Mouse (Mus musculus): ENCODE results near the gene Bag5. TPM values are rescaled to one million over a fixed set of nuclear protein-coding genes. Genes with fewer than 3 reads are reported as not detected.
"Not testable (repeated sequence)": the region's sequence is repeated elsewhere in the genome, so short reads cannot be mapped to it uniquely, and the experiment has no call there.

Gene Bag5
- polyA plus RNA-seq, 1 experiment, result 6.2 TPM

DNA sequence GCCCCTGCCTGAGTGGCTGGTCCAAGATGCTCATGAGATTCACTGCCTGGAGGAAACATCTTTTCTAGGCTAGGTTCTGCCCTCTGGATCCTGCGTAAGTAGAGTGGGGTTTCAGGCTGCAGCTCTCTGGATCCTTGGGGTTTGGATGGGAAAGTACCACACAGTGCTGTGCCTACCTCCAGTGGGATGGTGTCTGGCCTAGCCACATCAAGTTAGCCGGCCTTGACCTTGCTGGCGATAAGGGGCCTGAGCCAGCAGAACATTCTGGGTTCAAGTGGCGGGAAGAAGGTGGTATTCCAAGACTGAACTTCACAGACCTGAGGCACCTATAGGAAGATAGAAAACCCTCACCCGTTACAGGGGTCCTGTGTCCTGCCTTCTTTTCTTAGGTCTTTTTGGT is 45.6 kb downstream of the Bag5 start:
- Histone ChIP-seq H3K4me1 (ENCODE audit: control insufficient read depth, insufficient read depth, insufficient read length) (peaks cover 8% of the 10 kb centered on the region), H3K36me3 (ENCODE audit: control insufficient read depth, insufficient read depth, low read length) (no peaks in the 10 kb centered on the region), H3K27ac (ENCODE audit: insufficient read depth, low read length) (no peak overlapping the region), H3K4me3 (ENCODE audit: extremely low read depth, insufficient read depth, insufficient read length) (no peak overlapping the region), H3K27me3 (ENCODE audit: control insufficient read depth, insufficient read depth, low read length) (peaks cover 6% of the 10 kb centered on the region)
- no peak for TF ChIP-seq POLR2A (IDR thresholded peaks at IDR 0.05; ENCODE audit: low read depth, low read length)
- no peak for TF ChIP-seq CTCF (IDR thresholded peaks at IDR 0.05; ENCODE audit: extremely low read depth, insufficient read depth, insufficient read length, insufficient replicate concordance)
- DNase-seq (ENCODE audit: low read depth in 1 of 2, low spot score in 2 of 2), result no peak
- 90% methylated on average over 5 of the region's 5 CpGs for WGBS

DNA sequence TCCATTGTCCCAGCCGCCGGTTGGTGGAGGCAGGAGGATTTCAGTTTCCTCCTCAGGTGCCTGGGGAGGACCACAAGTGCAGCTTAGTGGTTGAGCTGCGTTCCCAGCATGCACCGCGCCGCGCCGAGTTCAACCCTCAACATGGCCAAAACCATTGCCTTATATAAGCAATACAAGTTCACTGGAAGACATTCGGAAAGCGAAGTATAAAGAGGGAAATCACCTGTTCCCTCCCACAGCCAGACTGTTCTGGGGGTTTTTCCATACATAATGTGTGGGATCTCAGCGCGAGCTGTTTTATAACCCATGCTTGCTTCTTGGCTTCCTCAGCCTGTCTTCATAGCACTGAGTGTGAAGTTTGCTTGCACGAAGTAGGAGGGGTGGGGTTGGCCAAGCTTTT is 46.7 kb downstream of the Bag5 start:
- no peak for DNase-seq (ENCODE audit: low read depth in 1 of 2, low spot score in 2 of 2)
- Histone ChIP-seq H3K4me1 (ENCODE audit: control insufficient read depth, insufficient read depth, insufficient read length) (peaks cover 5% of the 10 kb centered on the region; the same call in 1 of the 2 replicates), H3K36me3 (ENCODE audit: control insufficient read depth, insufficient read depth, low read length) (no peaks in the 10 kb centered on the region), H3K27me3 (ENCODE audit: control insufficient read depth, insufficient read depth, low read length) (0 out of 2 replicates have a peak, but pooled peaks cover 2% of the 10 kb centered on the region), H3K4me3 (ENCODE audit: extremely low read depth, insufficient read depth, insufficient read length) (no peak overlapping the region), H3K27ac (ENCODE audit: insufficient read depth, low read length) (no peak overlapping the region)
- TF ChIP-seq CTCF (IDR thresholded peaks at IDR 0.05; ENCODE audit: extremely low read depth, insufficient read depth, insufficient read length, insufficient replicate concordance), result no peak
- TF ChIP-seq POLR2A (IDR thresholded peaks at IDR 0.05; ENCODE audit: low read depth, low read length), result no peak
- WGBS, result 84% methylated on average over 13 of the region's 13 CpGs

DNA sequence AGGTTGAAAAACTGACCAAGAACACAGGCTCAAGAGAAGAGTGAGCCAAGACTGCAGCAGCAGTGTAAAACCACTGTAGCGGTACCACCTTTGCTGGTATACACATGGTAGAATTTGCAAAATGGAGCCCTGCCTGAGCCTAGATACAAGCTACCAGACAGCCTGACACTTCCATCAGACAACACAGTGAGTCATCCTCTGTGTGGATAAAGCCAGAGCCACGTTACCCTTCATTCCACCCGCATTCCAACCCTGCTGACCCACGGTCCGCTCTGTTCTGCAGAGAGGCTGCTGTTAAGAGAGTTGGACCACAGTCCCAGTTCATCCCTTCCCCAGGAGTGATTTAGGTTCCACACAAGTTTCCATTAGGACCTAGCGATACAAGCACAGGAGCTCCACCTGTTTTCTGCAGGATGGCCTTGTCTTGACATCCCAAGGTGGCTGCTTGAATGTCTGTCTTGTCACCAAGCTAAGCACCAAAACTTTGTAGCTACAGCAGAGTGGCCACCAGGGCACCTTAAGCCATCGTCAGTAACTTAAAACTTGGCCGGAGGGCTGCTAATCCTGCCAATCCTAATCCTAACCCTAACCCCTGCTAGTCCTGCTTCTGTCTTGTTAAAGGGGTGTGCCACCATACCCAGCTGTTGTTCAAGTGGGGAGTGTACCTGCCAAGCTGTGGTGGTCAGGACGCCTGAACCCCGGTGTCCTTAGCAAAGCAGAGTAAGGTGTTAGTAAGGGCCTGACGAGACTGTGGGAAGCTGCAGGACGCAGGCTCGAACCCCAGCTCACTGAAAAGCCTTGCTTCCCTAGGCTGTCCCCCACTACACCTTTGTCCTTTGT is 47.8 kb downstream of the Bag5 start:
- no peak overlapping the region for H3K4me3 ChIP-seq (ENCODE audit: extremely low read depth, insufficient read depth, insufficient read length)
- no peaks in the 10 kb centered on the region for H3K36me3 ChIP-seq (ENCODE audit: control insufficient read depth, insufficient read depth, low read length)
- TF ChIP-seq CTCF (IDR thresholded peaks at IDR 0.05; ENCODE audit: extremely low read depth, insufficient read depth, insufficient read length, insufficient replicate concordance) (no peak), POLR2A (IDR thresholded peaks at IDR 0.05; ENCODE audit: low read depth, low read length) (no peak)
- H3K4me1 ChIP-seq (ENCODE audit: control insufficient read depth, insufficient read depth, insufficient read length), result no peaks in the 10 kb centered on the region
- no peak for DNase-seq (ENCODE audit: low read depth in 1 of 2, low spot score in 2 of 2)
- no peaks in the 10 kb centered on the region for H3K27me3 ChIP-seq (ENCODE audit: control insufficient read depth, insufficient read depth, low read length)
- 93% methylated on average over 13 of the region's 13 CpGs for WGBS
- H3K27ac ChIP-seq (ENCODE audit: insufficient read depth, low read length), result no peak overlapping the region

- Histone ChIP-seq H3K4me3 (ENCODE audit: extremely low read depth, insufficient read depth, insufficient read length) (no peak overlapping the region), H3K4me1 (ENCODE audit: control insufficient read depth, insufficient read depth, insufficient read length) (no peaks in the 10 kb centered on the region), H3K27ac (ENCODE audit: insufficient read depth, low read length) (no peak overlapping the region), H3K36me3 (ENCODE audit: control insufficient read depth, insufficient read depth, low read length) (no peaks in the 10 kb centered on the region), H3K27me3 (ENCODE audit: control insufficient read depth, insufficient read depth, low read length) (no peaks in the 10 kb centered on the region)
- no peak for DNase-seq (ENCODE audit: low read depth in 1 of 2, low spot score in 2 of 2)
- TF ChIP-seq CTCF (IDR thresholded peaks at IDR 0.05; ENCODE audit: extremely low read depth, insufficient read depth, insufficient read length, insufficient replicate concordance) (no peak), POLR2A (IDR thresholded peaks at IDR 0.05; ENCODE audit: low read depth, low read length) (no peak)
- WGBS, result 71% methylated on average over 6 of the region's 6 CpGs
These were observed 48.9 kb downstream of the Bag5 start for GRCm38 (mm10) chr12:111664144-111664634.

DNA sequence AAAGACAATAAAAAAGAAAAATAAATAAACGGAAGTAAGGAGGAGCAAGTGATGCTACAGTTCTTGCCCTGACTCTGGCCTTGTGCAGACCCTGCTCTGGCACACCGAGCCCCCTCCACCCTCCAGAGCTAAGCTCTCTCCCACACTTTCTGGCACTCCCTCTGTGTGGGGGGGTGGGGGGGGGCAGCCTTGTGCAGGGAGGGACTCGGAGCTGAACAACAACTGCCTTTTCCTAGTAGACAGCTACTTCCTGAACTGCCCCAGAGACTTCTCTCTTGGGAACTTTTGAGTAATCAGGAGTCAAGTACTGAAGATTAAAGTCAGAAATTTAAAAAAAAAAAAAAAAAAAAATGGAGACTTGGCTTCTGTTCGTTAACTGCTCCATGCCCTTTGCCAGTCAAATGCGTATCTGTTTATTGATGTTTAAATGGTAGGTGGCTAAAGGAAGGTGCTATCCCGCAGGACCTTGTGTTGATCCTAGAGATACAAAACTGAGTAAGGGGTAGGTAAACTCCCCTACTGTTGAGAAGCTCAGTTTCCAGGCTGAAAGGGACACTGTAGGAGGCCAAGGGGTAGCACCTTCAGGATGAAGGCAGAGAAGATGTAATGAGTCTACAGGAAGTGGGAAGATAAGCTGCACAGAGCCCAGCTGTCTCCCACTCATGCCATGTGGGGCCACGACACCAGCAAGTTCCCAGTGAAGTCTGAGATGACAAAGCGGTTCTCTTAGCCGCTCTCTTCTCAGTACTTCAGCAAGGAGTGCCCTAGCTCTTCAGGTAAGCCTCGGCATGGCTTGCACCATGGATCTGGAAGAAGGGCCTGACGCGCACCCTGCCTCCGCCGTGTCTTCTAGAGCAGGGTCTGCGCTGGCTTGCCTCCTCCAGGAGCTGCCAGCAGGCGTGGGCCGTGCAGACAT is 49.6 kb downstream of the Bag5 start:
- no peaks in the 10 kb centered on the region for H3K4me1 ChIP-seq (ENCODE audit: control insufficient read depth, insufficient read depth, insufficient read length)
- WGBS, result 81% methylated on average over 17 of the region's 17 CpGs
- DNase-seq (ENCODE audit: low read depth in 1 of 2, low spot score in 2 of 2), result no peak
- no peaks in the 10 kb centered on the region for H3K27me3 ChIP-seq (ENCODE audit: control insufficient read depth, insufficient read depth, low read length)
- no peaks in the 10 kb centered on the region; the same call in 1 of the 2 replicates for H3K36me3 ChIP-seq (ENCODE audit: control insufficient read depth, insufficient read depth, low read length)
- H3K4me3 ChIP-seq (ENCODE audit: extremely low read depth, insufficient read depth, insufficient read length), result no peak overlapping the region
- H3K27ac ChIP-seq (ENCODE audit: insufficient read depth, low read length), result no peak overlapping the region
- TF ChIP-seq CTCF (IDR thresholded peaks at IDR 0.05; ENCODE audit: extremely low read depth, insufficient read depth, insufficient read length, insufficient replicate concordance) (no peak), POLR2A (IDR thresholded peaks at IDR 0.05; ENCODE audit: low read depth, low read length) (no peak)

DNA sequence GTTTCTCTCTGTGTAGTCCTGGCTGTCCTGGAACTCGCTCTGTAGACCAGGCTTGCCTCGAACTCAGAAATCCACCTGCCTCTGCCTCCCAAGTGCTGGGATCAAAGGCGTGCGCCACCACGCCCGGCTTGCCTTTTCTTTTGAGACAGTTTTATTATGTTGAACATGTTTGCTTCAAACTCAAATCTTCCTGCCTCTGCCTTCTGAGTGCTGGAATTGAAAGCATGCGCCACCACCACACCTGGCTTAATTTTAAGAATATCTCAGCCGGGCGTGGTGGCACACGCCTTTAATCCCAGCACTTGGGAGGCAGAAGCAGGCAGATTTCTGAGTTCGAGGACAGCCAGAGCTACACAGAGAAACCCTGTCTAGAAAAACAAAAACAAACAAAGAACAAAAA is 51.5 kb downstream of the Bag5 start:
- WGBS, result 92% methylated on average over 11 of the region's 11 CpGs

More for the DNA sequence above, 51.5 kb downstream of the Bag5 start:
- not testable (repeated sequence) for H3K27ac ChIP-seq (ENCODE audit: insufficient read depth, low read length); H3K36me3 ChIP-seq (ENCODE audit: control insufficient read depth, insufficient read depth, low read length); H3K4me1 ChIP-seq (ENCODE audit: control insufficient read depth, insufficient read depth, insufficient read length); H3K27me3 ChIP-seq (ENCODE audit: control insufficient read depth, insufficient read depth, low read length); DNase-seq (ENCODE audit: low read depth in 1 of 2, low spot score in 2 of 2); H3K4me3 ChIP-seq (ENCODE audit: extremely low read depth, insufficient read depth, insufficient read length)

Measured in spleen, adult 2 months (tissue).